Mouse (Mus musculus): Measurements from ENCODE around the gene Zfp36l1.

Zfp36l1 gene

DNA sequence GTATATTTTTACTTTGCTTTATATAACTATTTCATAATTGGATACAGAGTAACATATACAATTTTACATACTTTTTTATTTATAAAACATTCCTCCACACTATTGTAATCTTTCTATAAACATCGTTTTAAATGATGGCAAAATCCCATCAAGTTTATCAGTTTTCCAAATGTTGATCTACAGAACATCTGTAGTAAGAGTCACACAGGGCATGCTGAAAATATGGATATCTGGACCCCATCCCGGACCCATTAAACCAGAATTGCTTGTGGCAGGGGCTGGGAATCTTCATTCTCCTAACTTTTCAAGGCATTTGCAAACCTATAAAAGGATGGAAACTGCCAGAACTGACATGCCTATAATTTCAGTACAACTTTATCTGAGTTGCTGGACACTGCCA, 38.5 kb downstream of the Zfp36l1 start:
- in situ Hi-C loops (cut with MboI; ENCODE audit: low sequenced_read_pairs) = no loop called here

DNA sequence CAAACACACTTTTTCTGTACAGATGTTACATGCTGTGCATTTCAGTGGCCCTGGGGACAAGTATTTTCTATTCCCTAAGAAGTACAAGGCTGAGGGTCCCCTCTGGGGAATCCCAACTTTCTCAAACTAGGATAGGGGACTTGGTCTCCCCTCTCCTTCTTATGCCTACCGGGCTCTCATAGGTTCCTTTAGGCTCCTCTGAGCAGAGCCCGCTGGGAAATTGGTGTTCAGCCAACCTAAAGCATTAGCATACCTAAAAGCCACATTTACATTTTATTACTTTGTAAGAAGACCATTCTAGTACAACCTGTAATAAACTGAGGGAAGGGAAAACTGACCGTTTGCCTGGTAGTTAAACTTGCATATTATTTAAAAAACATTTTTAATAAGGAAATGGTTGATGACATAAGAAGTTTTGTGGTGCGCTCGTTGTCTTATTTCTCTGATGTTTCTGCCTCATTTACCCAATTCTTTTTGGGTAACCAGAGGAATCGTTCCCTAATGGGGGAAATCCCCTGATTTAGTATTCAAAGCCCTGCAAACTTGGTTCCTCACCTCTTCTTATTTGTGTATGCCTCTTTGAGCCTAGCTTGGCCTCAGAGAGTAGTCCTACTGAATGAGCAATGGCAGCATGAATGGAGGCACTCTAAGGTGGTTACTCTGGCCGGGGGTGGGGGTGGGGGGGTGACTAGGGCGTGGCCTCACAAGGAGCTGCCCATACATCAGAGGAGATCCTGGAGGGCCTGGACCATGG, 42.1 kb downstream of the Zfp36l1 start:
- in situ Hi-C loops (cut with MboI; ENCODE audit: low sequenced_read_pairs) = no loop called here

DNA sequence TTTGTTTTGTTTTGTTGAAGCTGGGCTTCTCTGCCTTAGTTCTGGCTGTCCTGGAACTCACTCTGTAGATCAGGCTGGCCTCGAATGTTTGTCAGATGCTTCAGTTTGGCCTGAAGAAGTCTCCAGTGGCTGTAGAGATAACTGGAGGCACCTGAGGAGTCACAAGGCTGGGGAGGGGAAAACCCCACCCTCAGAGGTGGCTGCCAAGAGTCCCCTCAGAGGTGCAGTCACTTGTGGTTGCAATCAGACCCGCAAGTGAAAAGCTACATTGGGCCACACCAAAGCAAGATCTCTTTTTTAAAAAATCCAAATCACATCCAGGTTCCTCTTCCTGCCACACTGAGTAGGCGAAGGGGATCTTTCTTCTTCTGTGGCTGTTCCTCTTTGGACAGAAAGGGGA, 43.8 kb downstream of the Zfp36l1 start:
- in situ Hi-C loops (cut with MboI; ENCODE audit: low sequenced_read_pairs) = no loop called here

DNA sequence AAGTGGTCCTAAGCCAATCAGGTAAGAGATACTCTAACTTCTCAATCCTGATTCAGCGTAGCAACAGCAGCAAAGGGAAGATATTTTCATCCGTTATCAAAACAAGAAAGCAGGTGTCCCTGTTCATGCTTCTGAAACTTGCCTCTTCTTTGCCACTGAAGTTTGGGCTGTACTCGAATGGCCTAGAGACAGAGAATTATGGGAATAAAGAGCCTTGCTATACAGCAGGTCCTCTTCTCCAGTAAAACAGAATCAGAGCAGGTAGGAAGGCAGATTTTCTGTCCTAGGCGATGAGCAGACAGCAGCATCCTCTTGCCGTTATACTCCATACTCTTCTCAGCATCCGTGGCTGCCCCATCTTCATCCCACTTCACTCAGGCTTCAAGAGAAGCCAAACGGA, 44.8 kb downstream of the Zfp36l1 start:
- in situ Hi-C loops (cut with MboI; ENCODE audit: low sequenced_read_pairs) = no loop called here

DNA sequence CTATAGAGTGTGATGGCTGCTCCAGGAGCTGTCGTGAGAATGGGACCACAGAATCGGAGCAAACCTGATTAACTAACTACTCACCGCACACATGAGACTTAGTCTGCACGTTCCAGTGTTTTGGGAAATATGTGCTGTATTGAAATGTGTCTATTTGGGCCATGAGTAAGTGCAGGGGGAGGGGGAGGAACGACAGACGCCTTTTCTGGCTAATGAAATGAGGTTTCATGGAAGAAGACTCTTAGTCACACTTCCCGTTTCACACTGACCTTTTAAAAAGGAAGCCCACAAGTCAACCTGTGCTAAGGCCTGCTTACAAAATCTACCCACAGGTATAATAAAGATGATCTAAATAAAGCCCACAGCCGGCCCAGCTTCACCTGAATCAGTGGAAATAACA, 47.8 kb downstream of the Zfp36l1 start:
- in situ Hi-C loops (cut with MboI; ENCODE audit: low sequenced_read_pairs) = no loop called here

DNA sequence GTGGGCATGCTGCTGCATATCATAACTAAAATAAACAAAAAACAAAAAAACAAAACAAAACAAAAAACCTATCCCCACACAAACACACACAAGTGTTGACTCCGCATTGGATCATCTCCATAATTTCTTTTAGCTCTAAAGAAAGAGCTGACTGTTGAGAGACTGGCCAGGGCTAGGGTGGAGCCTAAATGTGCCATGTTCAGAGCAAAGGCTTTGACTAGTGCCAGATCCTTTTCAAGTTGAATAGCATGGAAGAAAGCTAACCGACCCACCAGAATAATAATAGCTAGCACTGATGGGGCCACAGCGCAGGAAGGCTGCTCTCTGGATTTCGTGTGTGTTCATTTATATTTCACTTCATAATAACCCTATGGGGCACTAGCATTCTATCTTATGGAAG, 48.5 kb downstream of the Zfp36l1 start:
- in situ Hi-C loops (cut with MboI; ENCODE audit: low sequenced_read_pairs) = no loop called here

DNA sequence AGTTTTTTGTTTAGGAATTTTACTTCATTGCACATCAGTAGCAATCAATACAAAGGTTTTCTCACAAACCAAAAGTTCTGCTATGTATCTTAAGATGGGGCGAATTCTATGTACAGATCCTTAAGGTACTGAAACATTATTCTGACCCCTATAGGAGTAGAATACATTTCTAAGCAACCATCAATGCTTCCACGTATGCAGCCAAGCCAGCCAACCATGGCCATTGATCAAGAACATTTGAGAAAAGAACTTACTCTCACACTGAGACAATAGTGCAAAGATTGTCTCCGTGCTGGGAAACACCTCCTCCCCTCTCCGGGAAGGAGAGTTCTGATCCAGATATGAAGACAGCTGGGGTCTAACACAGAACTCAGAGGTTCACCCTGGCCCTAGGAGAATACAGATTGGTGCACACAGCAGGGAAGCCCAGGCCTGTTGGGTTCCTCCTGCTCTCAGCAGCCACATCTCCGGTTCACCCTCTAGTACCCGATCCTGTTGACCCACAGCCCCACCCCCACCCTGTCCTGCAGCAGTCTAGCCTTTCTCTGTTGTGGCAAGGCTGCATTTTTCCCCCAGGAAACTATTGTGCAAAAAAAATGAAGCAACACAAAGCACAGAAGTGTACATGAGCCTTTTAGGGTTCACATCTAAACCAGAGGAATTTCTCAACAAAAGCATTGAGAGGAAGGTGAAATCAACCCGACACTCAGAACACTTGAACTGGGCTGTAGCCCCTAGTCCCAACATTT, 49.2 kb downstream of the Zfp36l1 start:
- in situ Hi-C loops (cut with MboI; ENCODE audit: low sequenced_read_pairs) = no loop called here

DNA sequence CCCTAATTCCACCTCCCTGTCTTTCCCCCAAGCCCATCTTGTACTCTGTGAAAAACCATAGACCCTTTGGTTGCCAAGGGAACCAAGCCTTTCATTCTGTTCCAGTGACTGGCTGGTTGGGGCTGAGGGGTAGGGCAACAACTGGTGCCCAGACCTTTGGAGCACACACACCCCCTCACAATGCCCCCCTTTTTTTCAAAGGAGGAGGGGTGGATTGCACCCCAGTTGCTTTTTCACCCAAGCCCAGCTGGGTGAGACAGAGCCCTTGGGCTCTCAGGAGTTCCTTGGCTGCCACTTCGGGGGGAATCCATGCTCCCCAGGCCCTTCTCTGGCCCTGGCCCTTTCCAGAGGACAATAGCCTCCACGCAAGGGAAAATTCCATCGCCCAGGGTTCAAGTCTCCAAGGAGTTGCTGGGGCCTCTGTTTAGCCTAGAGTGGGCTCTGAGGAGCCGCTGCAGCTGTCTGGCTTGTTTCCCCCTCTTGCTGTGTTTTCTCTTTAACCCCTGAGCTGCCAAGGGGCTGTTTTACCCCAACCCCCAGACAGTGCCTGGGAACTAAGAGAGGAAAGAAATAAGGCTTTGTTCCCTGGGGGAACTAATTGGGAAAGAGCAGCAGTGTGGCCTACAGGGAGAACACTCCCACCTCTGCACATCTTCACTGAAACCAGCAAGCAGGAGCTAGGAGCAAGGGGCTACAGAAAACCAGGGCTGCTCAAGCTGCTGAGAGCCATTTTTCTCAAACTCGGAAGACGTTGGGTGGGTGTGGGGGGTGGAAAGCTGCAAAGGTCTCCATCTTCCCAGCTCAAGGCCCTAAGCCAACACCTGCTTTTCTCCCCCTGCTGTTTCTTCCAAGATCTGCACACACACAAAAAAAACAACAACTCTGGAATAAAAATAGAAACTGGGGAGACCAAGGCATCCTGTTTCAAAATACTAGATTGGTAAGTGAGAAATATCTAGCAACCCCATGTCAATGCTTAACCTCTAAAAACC, 50.1 kb downstream of the Zfp36l1 start:
- in situ Hi-C loops (cut with MboI; ENCODE audit: low sequenced_read_pairs) = no loop called here

DNA sequence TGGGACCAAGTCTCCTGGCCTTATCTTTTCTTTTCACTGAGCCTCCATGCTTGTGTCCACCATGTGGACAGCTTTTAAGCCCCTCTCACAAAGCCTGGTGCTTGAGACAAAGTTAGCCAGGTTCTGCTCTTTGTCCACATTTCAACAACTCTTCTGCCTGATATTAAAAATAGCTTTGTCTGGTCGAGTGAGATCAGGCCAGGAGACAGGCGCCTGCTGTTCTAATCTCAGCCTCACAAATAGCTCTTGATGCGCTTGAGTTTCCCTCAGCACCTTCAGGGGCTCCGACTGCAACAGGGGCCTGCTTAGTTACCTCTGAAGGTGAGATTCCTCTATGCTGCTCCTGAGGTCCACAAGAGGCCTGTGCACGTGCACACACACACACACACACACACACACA, 51.0 kb downstream of the Zfp36l1 start:
- in situ Hi-C loops (cut with MboI; ENCODE audit: low sequenced_read_pairs) = no loop called here

DNA sequence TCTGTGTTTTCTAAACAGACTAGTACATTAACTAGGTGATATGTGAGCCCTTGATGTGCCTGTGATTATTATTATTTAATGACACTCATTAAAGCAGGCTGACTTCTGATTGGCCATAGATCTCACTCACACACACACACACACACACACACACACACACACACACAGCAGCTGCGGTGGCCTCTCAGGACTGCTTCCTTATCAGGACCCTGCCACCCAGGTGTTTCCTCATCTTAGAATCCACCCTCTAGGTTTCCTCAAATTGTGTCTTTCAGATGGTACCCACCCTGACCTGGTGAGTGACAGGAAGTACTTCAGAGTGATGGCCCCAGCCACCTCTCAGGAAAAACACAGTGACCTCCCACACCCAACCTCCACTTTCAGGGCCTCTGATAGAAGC, 52.0 kb downstream of the Zfp36l1 start:
- in situ Hi-C loops (cut with MboI; ENCODE audit: low sequenced_read_pairs) = no loop called here

DNA sequence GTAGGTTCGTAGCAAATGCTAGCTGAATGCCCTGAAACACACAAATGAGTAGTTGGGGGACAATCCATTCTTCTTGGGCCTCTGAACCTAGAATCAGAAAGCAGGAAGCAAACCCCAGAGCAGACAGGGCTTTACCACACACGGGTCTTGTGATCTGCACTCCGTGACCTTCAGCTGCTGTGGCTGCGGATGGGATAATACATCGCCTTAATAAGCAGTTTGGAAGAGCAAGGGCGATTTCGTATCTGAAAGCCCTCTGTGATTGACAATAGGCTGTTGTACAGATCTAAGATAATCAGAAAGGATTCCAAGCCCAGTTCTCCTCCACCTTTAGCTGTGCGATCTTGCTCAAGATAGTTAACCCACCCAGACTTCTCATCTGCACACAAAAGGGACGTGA, 52.5 kb downstream of the Zfp36l1 start:
- in situ Hi-C loops (cut with MboI; ENCODE audit: low sequenced_read_pairs) = no loop called here

DNA sequence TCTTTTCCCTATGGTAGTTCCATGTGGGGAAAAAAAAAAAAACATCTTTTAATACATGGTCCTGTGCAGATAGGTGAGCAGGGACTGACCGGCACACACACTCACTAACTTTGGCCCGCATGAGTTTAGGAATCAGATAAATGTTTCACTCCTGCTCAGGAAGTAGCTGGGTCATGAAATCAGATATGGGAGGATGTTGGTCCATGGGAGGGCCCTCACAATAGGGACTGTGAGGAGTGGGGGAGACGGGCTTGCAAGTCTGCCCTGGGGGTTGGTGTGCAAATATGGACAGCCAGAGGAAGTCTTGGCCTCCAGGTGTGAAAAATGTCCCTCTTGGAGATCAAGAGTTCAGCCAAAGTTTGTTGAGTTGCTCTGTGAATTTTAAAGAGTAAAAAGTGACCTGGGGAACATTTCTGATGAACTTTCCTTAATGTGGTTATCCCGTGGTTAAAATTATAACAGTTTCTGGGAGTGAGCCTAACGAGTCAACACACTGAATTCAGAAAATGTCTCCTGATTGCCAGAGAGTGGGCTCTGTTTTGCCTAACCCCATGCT, 53.0 kb downstream of the Zfp36l1 start:
- in situ Hi-C loops (cut with MboI; ENCODE audit: low sequenced_read_pairs) = no loop called here
